Mouse (Mus musculus) T-helper 1 cell (primary cell): ENCODE results near the gene C530008M17Rik.

Source experiments
- in situ Hi-C: fragments of 300-600 bp; cut with MboI, MseI; formaldehyde crosslinking; loops from one replicate; pipeline ENCODE4 v1.15.1; 2025; ENCODE audit warnings: high pct_unique_total_duplicates

Gene C530008M17Rik

GRCm38 (mm10) chr5:76656212-76656611, at the start of gene C530008M17Rik:
TSS of gene C530008M17Rik (plus strand) at chr5:76656512.
- in situ Hi-C loops = no loop called here

GRCm38 (mm10) chr5:76609702-76610370, 46.5 kb upstream of the C530008M17Rik start:
- in situ Hi-C loops = no loop called here

DNA sequence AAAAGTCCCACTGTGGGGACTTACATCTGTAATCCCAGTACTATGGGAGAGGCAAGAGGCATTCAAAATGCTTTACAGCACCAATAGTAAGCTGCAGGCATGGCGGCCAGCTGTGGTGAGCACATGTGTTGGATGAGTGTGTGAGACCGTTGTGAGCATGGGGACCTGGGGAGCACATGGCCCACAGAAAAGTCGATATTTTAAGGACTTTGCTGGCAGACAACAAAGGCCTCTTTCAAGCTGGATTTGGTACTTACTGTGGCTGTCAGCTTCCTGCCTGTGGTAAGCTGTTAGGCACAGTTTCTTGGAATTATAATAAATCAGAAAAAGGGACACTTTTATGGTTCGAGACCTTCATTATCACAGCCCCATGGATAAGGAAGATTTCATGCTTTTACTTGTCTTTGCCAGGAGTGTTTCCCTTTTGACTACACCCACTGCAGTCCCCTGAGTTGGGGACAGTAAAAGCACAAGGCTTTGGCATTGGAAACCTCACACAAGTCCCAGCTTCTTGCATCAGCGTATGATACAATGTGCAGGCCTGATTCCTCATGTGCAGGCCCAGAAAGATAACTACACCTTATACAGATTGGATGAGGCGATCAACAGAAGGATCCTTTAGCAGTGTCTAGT, 43.3 kb upstream of the C530008M17Rik start:
- in situ Hi-C loops = no loop called here

DNA sequence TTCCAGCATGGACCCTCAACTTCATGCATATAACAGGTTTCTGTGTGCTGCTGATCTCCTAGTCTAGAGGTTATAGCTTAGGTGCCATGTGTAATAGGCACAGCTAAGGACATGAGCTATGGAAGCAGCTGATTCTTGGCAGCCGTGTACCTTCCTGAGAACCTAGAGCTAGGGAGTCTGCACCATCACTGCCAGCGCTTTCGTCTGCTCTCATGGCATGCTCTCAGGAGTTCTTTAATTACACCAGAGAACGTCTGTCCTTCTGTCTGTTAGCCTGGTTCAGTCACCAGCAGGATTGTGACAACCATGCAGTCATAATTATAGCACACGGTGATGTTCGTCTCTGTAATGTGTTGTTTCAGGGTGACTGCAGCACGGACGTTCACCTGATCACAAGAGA, 41.0 kb upstream of the C530008M17Rik start:
- in situ Hi-C loops = no loop called here

DNA sequence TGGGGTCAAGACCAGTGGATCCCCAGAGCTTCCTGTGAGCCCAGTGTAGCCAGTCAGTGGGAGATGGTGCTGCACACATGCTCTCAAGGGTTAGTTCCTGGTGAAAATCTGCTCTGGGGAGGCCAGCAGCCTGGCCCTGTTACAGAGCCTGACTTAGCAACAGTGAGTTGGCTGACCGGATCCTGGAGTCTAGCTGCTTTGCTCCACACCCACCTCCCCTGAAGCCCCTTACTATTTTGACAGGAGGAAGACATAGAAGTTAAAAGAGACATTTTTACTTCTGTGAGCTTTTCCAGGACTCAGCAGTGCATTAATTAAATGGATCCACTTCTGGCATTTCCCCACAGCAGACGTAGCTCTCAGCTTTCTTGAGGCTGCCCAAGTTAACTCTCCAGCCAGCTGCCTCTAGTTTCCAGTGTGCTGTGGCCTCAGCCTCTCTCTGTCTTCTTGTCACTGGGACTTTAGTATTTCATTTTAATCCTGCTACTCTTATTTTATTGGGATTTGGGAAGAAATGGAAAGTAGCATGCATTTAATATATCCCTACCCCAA, 40.0 kb upstream of the C530008M17Rik start:
- in situ Hi-C loops = no loop called here

GRCm38 (mm10) chr5:76618750-76619149, 37.6 kb upstream of the C530008M17Rik start:
- in situ Hi-C loops = no loop called here

DNA sequence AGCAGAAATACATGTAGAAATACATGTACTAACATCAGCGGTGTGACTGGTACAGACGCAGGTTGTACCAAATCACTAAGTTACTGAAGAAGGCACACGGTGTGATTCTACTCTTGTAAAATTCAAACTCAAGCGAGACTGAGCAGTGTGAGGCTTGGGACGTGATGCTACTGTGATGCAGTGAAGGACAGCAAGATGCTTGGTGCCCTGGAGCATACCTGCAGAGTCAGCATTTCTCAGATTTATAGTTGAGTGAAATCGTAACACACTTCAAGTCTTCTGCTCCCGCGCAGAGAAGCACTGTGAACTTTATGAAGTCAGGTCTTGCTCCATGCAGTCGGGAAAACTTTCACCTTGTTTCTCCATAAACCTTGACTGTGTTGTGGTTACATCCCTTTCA, 32.6 kb upstream of the C530008M17Rik start:
- in situ Hi-C loops = loop anchor here (10.0 kb wide), 1 partner anchor 701 kb away; no protein-coding TSS in a partner anchor

DNA sequence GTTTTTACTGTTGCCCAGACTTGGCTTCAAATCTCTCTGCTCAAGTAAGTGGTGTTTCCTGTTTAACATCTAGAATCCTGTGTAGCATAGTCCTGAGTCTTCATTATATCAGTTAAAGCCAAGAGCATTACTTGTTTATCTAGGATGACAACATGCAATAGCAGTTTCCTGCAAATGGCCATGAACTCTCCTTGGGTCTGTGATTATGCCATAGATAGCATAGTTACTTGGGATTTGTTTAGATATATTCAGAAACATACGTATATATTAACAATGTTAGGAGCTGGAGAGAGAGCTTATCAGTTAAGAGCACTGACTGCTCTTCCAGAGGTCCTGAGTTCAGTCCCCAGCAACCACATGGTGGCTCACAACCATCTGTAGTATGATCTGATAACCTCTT, 28.5 kb upstream of the C530008M17Rik start:
- in situ Hi-C loops = loop anchor here (10.0 kb wide), 1 partner anchor 697 kb away; no protein-coding TSS in a partner anchor

DNA sequence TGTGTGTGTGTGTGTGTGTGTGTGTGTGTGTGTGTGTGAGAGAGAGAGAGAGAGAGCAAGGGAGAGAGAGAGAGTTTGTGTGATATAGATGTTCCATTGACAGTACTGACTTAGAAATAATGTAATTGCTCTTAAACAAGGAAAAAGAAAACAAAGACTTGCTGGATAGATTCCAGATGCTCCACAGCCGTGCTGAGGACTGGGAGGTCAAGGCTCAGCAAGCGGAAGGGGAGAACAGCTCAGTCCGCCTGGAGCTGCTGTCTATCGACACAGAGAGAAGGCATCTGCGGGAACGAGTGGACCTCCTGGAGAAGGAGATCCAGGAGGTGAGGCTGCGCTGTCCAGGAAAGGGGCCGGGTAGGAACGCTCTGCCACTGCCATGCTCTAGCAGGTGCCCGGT, 22.3 kb upstream of the C530008M17Rik start:
- in situ Hi-C loops = no loop called here

- in situ Hi-C loops = no loop called here
Measured at GRCm38 (mm10) chr5:76635592-76635991, 20.7 kb upstream of the C530008M17Rik start.

DNA sequence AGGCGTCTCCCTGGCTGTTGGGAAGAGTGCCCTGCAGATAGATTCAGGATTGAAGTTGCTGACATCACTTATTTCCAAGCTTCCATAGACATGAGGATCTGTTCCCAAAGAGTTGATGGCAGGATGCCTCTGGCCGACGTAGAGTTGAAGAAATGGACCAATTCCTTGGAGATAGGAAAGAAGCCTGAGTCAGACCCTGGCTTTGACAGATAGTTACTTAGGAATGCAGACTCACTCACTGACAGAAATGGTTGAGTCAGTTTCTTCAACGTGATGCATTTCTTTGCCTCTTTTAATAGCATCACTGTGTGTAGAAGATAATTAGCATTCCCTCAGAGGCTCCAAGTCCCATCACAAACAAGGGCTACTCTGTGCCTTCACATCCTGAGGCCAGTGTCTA, 14.2 kb upstream of the C530008M17Rik start:
- in situ Hi-C loops = no loop called here

GRCm38 (mm10) chr5:76644234-76644633, 12.1 kb upstream of the C530008M17Rik start:
- in situ Hi-C loops = no loop called here

DNA sequence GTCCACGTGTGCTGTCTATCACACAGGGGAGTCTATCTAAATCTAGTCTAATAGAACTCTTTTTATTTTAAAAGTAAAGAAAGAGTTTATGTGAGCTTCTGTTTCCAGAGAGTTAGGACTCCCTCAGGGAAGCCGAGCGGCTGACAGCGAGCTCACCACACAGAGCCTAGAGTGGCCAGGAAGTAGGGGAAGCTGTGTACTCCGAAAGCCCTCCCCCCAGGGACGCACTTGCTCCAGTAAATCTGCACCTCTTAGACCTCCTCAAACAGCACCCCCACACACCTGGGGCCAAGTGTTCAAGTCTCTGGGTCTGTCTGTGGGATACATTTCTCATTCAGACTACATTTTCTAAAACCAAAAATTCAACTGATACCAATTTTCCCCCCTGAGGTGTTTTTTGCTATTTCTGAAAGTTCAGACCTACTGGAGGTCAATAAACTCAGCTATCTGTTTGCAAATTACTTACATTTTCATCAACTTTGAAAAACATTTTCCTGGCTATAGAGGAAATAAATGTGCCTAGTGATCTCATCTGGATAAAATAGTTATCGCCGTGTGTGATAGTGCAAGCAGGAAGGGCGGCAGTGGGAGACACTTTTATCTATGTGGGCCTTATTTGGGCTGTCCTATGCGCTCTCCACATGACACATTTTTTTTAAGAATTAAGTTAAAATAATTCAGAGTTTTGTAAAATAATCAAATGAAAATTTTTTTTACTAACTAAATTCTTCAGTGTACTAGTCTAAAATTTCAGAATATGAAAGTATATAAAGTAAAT, 11.0 kb upstream of the C530008M17Rik start:
- in situ Hi-C loops = no loop called here

- in situ Hi-C loops = no loop called here
Measured at GRCm38 (mm10) chr5:76649897-76650296, 6.4 kb upstream of the C530008M17Rik start.

DNA sequence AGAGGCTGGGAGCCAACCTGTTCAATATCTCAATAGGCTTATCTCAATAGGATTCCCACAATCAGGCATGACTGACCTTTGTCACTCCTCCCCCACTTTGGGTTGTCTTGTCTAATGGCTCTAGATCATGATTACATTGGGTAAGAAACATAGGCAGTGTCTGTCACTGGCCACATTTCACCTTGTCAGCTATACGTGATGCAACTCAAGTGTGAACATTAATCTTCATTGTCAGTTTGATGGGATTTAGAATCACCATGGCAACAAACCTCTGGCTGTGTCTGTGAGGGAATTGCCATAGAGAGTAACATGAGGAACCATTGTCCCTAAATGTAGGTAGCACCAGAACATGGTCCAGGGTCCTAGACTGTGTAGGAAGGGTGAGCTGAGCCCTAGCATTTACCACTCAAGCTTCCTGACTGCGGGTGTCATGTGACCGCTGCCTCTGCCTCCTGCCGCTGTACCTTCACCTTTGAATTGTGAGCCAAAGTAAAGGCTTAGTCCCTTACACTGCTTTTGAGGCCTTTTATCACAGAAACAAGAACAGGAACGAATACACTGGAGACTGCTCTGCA, 5.1 kb upstream of the C530008M17Rik start:
- in situ Hi-C loops = no loop called here

GRCm38 (mm10) chr5:76657245-76658083, 1.2 kb downstream of the C530008M17Rik start:
- in situ Hi-C loops = no loop called here

DNA sequence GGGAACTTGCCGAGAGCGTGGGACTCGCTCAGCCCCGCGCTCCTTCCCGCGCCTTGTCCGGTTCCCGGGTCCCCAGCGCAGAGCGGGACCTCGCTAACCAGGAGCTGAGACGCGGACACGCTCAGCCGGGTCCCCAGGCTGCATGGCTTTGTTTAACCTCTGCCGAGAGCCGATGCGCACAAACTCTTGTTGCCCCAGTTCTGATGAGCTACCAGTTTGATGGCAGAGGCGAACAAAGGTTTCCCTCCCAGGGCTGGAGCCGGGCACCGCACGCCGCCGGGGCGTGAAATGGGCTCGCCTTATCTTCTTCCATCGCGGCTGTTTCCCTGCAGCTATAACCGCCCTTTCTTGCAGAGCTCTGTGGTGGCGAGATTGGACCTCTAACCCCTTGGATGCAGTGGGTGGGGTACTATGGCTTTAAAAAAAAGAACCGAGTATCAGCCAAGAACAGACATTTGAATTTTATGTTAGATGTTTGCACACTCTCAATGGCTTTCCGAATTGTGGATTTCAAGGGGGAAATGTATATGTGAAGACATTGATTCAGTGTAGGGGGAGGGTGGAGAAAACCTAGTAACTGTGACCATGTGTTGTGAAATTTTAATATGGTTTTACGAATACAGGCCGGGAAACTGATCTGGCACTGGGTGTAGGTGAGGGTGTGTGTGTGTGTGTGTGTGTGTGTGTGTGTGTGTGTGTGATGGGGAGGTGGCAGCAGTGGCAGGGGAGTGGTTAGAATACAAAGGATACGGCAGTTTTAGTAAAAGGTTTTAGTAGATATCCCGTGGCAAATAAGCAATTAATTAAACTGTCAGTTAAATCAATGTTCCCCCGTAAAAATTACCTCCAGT, 2.0 kb downstream of the C530008M17Rik start:
- in situ Hi-C loops = no loop called here

DNA sequence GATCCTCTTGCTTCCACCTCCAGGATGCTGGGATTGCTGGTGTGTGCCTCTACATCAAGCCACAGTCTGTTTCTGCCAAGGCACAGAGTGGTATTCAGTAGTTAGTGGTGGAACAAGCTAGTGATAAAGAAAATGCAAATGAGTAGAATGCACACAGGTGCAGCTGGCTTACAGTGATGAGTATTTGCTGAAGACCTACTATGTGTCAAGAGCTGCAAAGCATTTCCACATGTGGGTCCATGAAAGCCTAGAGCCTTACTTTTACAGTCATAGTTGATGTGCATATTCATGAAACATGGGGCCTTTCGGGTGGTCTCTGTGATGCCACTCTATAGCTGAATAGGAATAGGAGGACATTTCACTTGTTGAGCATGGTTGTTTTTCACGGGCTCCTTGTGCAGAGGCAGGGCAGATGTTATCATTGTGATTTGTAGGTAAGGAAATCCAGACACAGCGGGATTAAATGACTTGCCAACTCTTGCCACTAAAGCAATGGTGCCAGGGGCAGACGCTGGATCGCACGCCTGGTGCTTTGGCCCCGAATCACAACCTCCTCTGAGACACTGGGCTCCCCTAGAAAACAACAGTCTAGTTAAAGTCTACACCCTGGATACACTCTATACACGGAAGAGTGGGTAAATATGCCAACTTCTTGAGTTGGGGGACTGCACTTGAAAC, 3.8 kb downstream of the C530008M17Rik start:
- in situ Hi-C loops = no loop called here

GRCm38 (mm10) chr5:76661310-76661709, 5.0 kb downstream of the C530008M17Rik start:
- in situ Hi-C loops = no loop called here
